Mouse (Mus musculus) heart, postnatal 25 days (tissue): ENCODE measurements at regions not wholly inside any gene's neighbourhood (a gene's known extent, or its start where the extent isn't known, plus 50 kb on each side); places are given as distances from the start of the nearest gene placed in this dataset.
"Not testable (repeated sequence)": the region's sequence is repeated elsewhere in the genome, so short reads cannot be mapped to it uniquely, and the experiment has no call there.

Experiments used
- DNase-seq: peaks from one replicate; pipeline ENCODE4 v3.0.0; 2022; ENCODE audit warnings: low spot score
- intact Hi-C: fragments of 180-260 bp; cut with DNase I; formaldehyde crosslinking; loops from one replicate; pipeline ENCODE4 v1.15.1; 2025

- no peak for DNase-seq
- intact Hi-C loops = no loop called here
Measured at GRCm38 (mm10) chr15:5839963-5840362, 459.6 kb upstream of the Dab2 start.

GRCm38 (mm10) chr15:5841369-5842149 lies 458.0 kb upstream of the Dab2 start:
- DNase-seq, intact Hi-C loops: not testable (repeated sequence)

GRCm38 (mm10) chr15:5846571-5846970 lies 453.0 kb upstream of the Dab2 start:
- DNase-seq = no peak
- intact Hi-C loops = no loop called here

- DNase-seq = no peak
- intact Hi-C loops = no loop called here
Measured at GRCm38 (mm10) chr15:5847413-5848100, 452.0 kb upstream of the Dab2 start.

- no peak for DNase-seq
- intact Hi-C loops = no loop called here
Measured at GRCm38 (mm10) chr15:5852523-5852922, 447.1 kb upstream of the Dab2 start.

GRCm38 (mm10) chr15:5869289-5869688 lies 430.3 kb upstream of the Dab2 start:
- no peak for DNase-seq
- intact Hi-C loops = no loop called here

GRCm38 (mm10) chr15:5869866-5870265 lies 429.7 kb upstream of the Dab2 start:
- intact Hi-C loops = no loop called here
- no peak for DNase-seq

GRCm38 (mm10) chr15:5872042-5872441 lies 427.5 kb upstream of the Dab2 start:
- intact Hi-C loops = no loop called here
- no peak for DNase-seq

- DNase-seq = no peak
- intact Hi-C loops = no loop called here
Measured at GRCm38 (mm10) chr15:5877749-5878148, 421.8 kb upstream of the Dab2 start.

GRCm38 (mm10) chr15:5891188-5891587 lies 408.4 kb upstream of the Dab2 start:
- DNase-seq = no peak
- intact Hi-C loops = no loop called here

GRCm38 (mm10) chr15:5892034-5892433 lies 407.6 kb upstream of the Dab2 start:
- no peak for DNase-seq
- intact Hi-C loops = no loop called here

- DNase-seq, intact Hi-C loops: not testable (repeated sequence)
Measured at GRCm38 (mm10) chr15:5895688-5896470, 403.7 kb upstream of the Dab2 start.

GRCm38 (mm10) chr15:5915261-5915660 lies 384.3 kb upstream of the Dab2 start:
- DNase-seq = no peak
- intact Hi-C loops = loop anchor here (1.0 to 10.0 kb wide), 3 partner anchors 290 to 679 kb away; no protein-coding TSS in a partner anchor

GRCm38 (mm10) chr15:5920058-5920457 lies 379.5 kb upstream of the Dab2 start:
- intact Hi-C loops = no loop called here

GRCm38 (mm10) chr15:5927768-5928167 lies 371.8 kb upstream of the Dab2 start:
- no peak for DNase-seq
- intact Hi-C loops = no loop called here

More at GRCm38 (mm10) chr15:5920058-5920457, 379.5 kb upstream of the Dab2 start:
- no peak for DNase-seq

- no peak for DNase-seq
- intact Hi-C loops = no loop called here
Measured at GRCm38 (mm10) chr15:5933586-5933985, 366.0 kb upstream of the Dab2 start.

- no peak for DNase-seq
- intact Hi-C loops = no loop called here
Measured at GRCm38 (mm10) chr15:5940945-5941344, 358.6 kb upstream of the Dab2 start.

GRCm38 (mm10) chr15:5946650-5947049 lies 352.9 kb upstream of the Dab2 start:
- DNase-seq = no peak
- intact Hi-C loops = no loop called here

GRCm38 (mm10) chr15:5950919-5951318 lies 348.7 kb upstream of the Dab2 start:
- intact Hi-C loops = no loop called here
- no peak for DNase-seq

- intact Hi-C loops = not testable (repeated sequence)
Measured at GRCm38 (mm10) chr15:5951661-5952060, 347.9 kb upstream of the Dab2 start.

GRCm38 (mm10) chr15:5953106-5953505 lies 346.5 kb upstream of the Dab2 start:
- DNase-seq = no peak
- intact Hi-C loops = no loop called here

More at GRCm38 (mm10) chr15:5951661-5952060, 347.9 kb upstream of the Dab2 start:
- DNase-seq = not testable (repeated sequence)
